ENCODE assay signal across 10 mouse cellular contexts in the genomic region with DNA sequence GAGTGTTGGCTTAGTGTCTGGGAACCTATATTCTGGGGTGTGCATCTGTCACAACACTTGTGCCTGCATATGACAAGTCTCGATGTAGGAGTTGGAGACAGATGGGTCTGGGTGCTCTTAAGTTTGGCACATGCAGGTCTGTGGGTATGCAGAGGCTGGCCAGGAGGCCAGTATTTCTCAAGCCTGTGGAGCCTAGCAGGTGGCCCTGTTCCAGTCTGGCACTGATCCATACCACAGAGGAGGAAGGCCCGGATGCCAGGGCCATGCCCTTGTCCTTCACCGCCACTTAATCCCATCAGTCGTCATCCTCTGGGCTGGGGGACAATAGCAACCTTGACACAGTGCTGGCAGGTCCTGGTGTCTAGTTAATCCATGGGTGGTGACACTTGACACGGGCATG. TPM values are rescaled to one million over a fixed set of nuclear protein-coding genes. Genes with fewer than 3 reads are reported as not detected.
DNase-seq lines count a peak whose midpoint lies in the region; ATAC-seq and TF ChIP-seq lines count a peak whose summit lies in the region.
"Had no signal": no experiment of that assay in that cellular context is flagged by ENCODE, and none has a peak within 500 bp of the region (broad histone marks: within the 10 kb centered on the region; RNA-seq: fewer than 3 reads in every experiment).

No protein-coding gene starts in this region.

- no peak overlapping the region for H3K9ac ChIP-seq in heart, embryonic 16.5 days (ENCODE audit: low read length)
- H3K9ac ChIP-seq: embryonic facial prominence, embryonic 13.5 days had no signal

- H3K36me3 ChIP-seq in kidney, adult 2 months (ENCODE audit: control insufficient read depth, insufficient read depth, low read length), result no peaks in the 10 kb centered on the region
- H3K36me3 ChIP-seq in heart, embryonic 16.5 days (ENCODE audit: control insufficient read depth, insufficient read depth), result no peaks in the 10 kb centered on the region
- H3K36me3 ChIP-seq: embryonic facial prominence, embryonic 13.5 days had no signal

- TF ChIP-seq CTCF in kidney, adult 2 months (conservative IDR thresholded peaks at IDR 0.05; ENCODE audit: insufficient read depth, insufficient read length, low read depth, low read length), result no peak

- no peak overlapping the region for H3K4me2 ChIP-seq in heart, embryonic 16.5 days (ENCODE audit: low read depth, low read length)
- H3K4me2 ChIP-seq: embryonic facial prominence, embryonic 13.5 days had no signal

- no peak overlapping the region for H3K4me3 ChIP-seq in kidney, adult 2 months (ENCODE audit: insufficient read depth, low read depth, low read length)
- no peak overlapping the region for H3K4me3 ChIP-seq in heart, embryonic 16.5 days (ENCODE audit: low read length)
- H3K4me3 ChIP-seq: embryonic facial prominence, embryonic 13.5 days had no signal

- TF ChIP-seq POLR2A in kidney, adult 2 months (IDR thresholded peaks at IDR 0.05; ENCODE audit: low read depth, low read length), result no peak

- peak; percentile 8 for DNase-seq in kidney, adult 2 months
- DNase-seq in kidney, postnatal 4 days, result no peak
- DNase-seq in adrenal gland, postnatal 25 days, result peak; percentile 84
- DNase-seq in natural killer cell, adult 2 months (ENCODE audit: low spot score in 2 of 2), result no peak
- no peak for DNase-seq in urinary bladder, postnatal 4 days (ENCODE audit: low spot score in 2 of 2)

- H3K4me1 ChIP-seq in kidney, adult 2 months (ENCODE audit: control insufficient read depth, insufficient read depth, low read length), result no peaks in the 10 kb centered on the region
- H3K4me1 ChIP-seq in heart, embryonic 16.5 days (ENCODE audit: control insufficient read depth, insufficient read depth, low read length), result no peaks in the 10 kb centered on the region
- H3K4me1 ChIP-seq: embryonic facial prominence, embryonic 13.5 days had no signal

- 42% methylated on average over 5 of the region's 5 CpGs for WGBS in kidney, adult 2 months
- 48% methylated on average over 5 of the region's 5 CpGs for WGBS in heart, embryonic 16.5 days

- 0 out of 2 replicates have a peak, but pooled peaks have one; percentile 6 for ATAC-seq in heart, embryonic 16.5 days (replicated peaks; ENCODE audit: extremely low read depth, insufficient read depth, low FRiP score)
- ATAC-seq in megakaryocyte progenitor cell, adult 5-6 weeks (replicated peaks; ENCODE audit: poor library complexity), result peak; percentile 34; the same call in 1 of the 2 replicates
- no peak for ATAC-seq in megakaryocyte, adult 5-6 weeks (ENCODE audit: poor library complexity, severe bottlenecking)

- no peaks in the 10 kb centered on the region for H3K9me3 ChIP-seq in heart, embryonic 16.5 days (replicated peaks; ENCODE audit: control insufficient read depth, low read length)
- H3K9me3 ChIP-seq: embryonic facial prominence, embryonic 13.5 days had no signal

- H3K27ac ChIP-seq in kidney, adult 2 months (ENCODE audit: insufficient read depth, low read depth, low read length), result no peak overlapping the region
- no peak overlapping the region for H3K27ac ChIP-seq in heart, embryonic 16.5 days (ENCODE audit: low read length)
- H3K27ac ChIP-seq: embryonic facial prominence, embryonic 13.5 days had no signal

- no peaks in the 10 kb centered on the region for H3K27me3 ChIP-seq in kidney, adult 2 months (replicated peaks; ENCODE audit: control insufficient read depth, insufficient read depth, low read length)
- H3K27me3 ChIP-seq in heart, embryonic 16.5 days (ENCODE audit: control insufficient read depth, insufficient read depth, low read length), result no peaks in the 10 kb centered on the region
- H3K27me3 ChIP-seq: embryonic facial prominence, embryonic 13.5 days had no signal

RNA-seq across cellular contexts. Expression of gene Bpifb3, which starts 3.9 kb away (rescaled TPM):
- not detected in 2 replicates for polyA plus RNA-seq in kidney, adult 2 months (2012; rRNA removed)
- not detected in 2 replicates for total RNA-seq in adrenal gland, postnatal 25 days (2021)
- polyA plus RNA-seq in heart, embryonic 16.5 days (2015; fragmentation: Nextera tagmentation; extraction: Ambion mirVana), result not detected in 2 replicates
- not detected in 2 replicates for total RNA-seq in megakaryocyte progenitor cell, adult 5-6 weeks (2015)
- total RNA-seq in megakaryocyte progenitor cell, adult 5-6 weeks (2017), result not detected in 2 replicates
- total RNA-seq in megakaryocyte, adult 5-6 weeks (2015), result not detected in 2 replicates
- total RNA-seq in megakaryocyte, adult 5-6 weeks (2017), result not detected in 2 replicates
- polyA plus RNA-seq: embryonic facial prominence, embryonic 13.5 days; lung, embryonic 16.5 days had no signal

RNA-seq across cellular contexts. Expression of gene Bpifb6, which starts 14.0 kb away (rescaled TPM):
- 0.06 TPM in 1 of 2 replicates, not detected in the other for polyA plus RNA-seq in kidney, adult 2 months (2012; rRNA removed)
- 6.3 and 7.2 TPM in 2 replicates for total RNA-seq in adrenal gland, postnatal 25 days (2021)
- not detected in 2 replicates for polyA plus RNA-seq in heart, embryonic 16.5 days (2015; fragmentation: Nextera tagmentation; extraction: Ambion mirVana)
- total RNA-seq in megakaryocyte progenitor cell, adult 5-6 weeks (2015), result not detected in 2 replicates
- total RNA-seq in megakaryocyte progenitor cell, adult 5-6 weeks (2017), result not detected in 2 replicates
- not detected in 2 replicates for total RNA-seq in megakaryocyte, adult 5-6 weeks (2015)
- not detected in 2 replicates for total RNA-seq in megakaryocyte, adult 5-6 weeks (2017)
- polyA plus RNA-seq: embryonic facial prominence, embryonic 13.5 days; lung, embryonic 16.5 days had no signal

RNA-seq across cellular contexts. Expression of gene Bpifb4, which starts 23.9 kb away (rescaled TPM):
- not detected in 2 replicates for polyA plus RNA-seq in kidney, adult 2 months (2012; rRNA removed)
- total RNA-seq in adrenal gland, postnatal 25 days (2021), result not detected in 2 replicates
- polyA plus RNA-seq in heart, embryonic 16.5 days (2015; fragmentation: Nextera tagmentation; extraction: Ambion mirVana), result not detected in 2 replicates
- not detected in 2 replicates for total RNA-seq in megakaryocyte progenitor cell, adult 5-6 weeks (2015)
- total RNA-seq in megakaryocyte progenitor cell, adult 5-6 weeks (2017), result not detected in 2 replicates
- total RNA-seq in megakaryocyte, adult 5-6 weeks (2015), result not detected in 2 replicates
- not detected in 2 replicates for total RNA-seq in megakaryocyte, adult 5-6 weeks (2017)
- polyA plus RNA-seq: embryonic facial prominence, embryonic 13.5 days; lung, embryonic 16.5 days had no signal

RNA-seq across cellular contexts. Expression of gene Bpifb2, which starts 39.3 kb away (rescaled TPM):
- not detected in 2 replicates for polyA plus RNA-seq in kidney, adult 2 months (2012; rRNA removed)
- not detected in 2 replicates for total RNA-seq in adrenal gland, postnatal 25 days (2021)
- polyA plus RNA-seq in heart, embryonic 16.5 days (2015; fragmentation: Nextera tagmentation; extraction: Ambion mirVana), result not detected in 2 replicates
- total RNA-seq in megakaryocyte progenitor cell, adult 5-6 weeks (2015), result not detected in 2 replicates
- total RNA-seq in megakaryocyte progenitor cell, adult 5-6 weeks (2017), result not detected in 2 replicates
- total RNA-seq in megakaryocyte, adult 5-6 weeks (2015), result not detected in 2 replicates
- not detected in 2 replicates for total RNA-seq in megakaryocyte, adult 5-6 weeks (2017)
- polyA plus RNA-seq: embryonic facial prominence, embryonic 13.5 days; lung, embryonic 16.5 days had no signal

RNA-seq across cellular contexts. Expression of gene Sun5, which starts 43.3 kb away (rescaled TPM):
- not detected in 2 replicates for polyA plus RNA-seq in kidney, adult 2 months (2012; rRNA removed)
- total RNA-seq in adrenal gland, postnatal 25 days (2021), result not detected in 2 replicates
- not detected in 2 replicates for polyA plus RNA-seq in heart, embryonic 16.5 days (2015; fragmentation: Nextera tagmentation; extraction: Ambion mirVana)
- not detected in 2 replicates for total RNA-seq in megakaryocyte progenitor cell, adult 5-6 weeks (2015)
- total RNA-seq in megakaryocyte progenitor cell, adult 5-6 weeks (2017), result not detected in 2 replicates
- not detected in 2 replicates for total RNA-seq in megakaryocyte, adult 5-6 weeks (2015)
- not detected in 2 replicates for total RNA-seq in megakaryocyte, adult 5-6 weeks (2017)
- polyA plus RNA-seq: embryonic facial prominence, embryonic 13.5 days; lung, embryonic 16.5 days had no signal

Comparison
In these comparisons a context has a peak if more than half of its experiments do, and no peak if none do; other contexts are left out.
1. DNase-seq: peak in kidney, adult 2 months (single experiment) and adrenal gland, postnatal 25 days (single experiment); none in kidney, postnatal 4 days (0 of 2), natural killer cell, adult 2 months (0 of 2) and urinary bladder, postnatal 4 days (0 of 2).